Mouse (Mus musculus) testis, adult 2 months (tissue): ENCODE results near the gene Hnf1a.

Experiments used
- CTCF ChIP-seq: fragments of 200-500 bp; IDR thresholded peaks from 2 replicates; pipeline ENCODE4 v1.5.1; 2012; ENCODE audit warnings: low read depth, mild to moderate bottlenecking, inconsistent platforms, low read length, moderate library complexity; ENCODE audit not compliant: control insufficient read depth, insufficient read depth, insufficient replicate concordance
- POLR2A ChIP-seq: fragments of 200-500 bp; IDR thresholded peaks from 2 replicates; pipeline ENCODE4 v1.6.1; 2012; ENCODE audit warnings: low read depth, mild to moderate bottlenecking, inconsistent platforms, low read length, moderate library complexity; ENCODE audit not compliant: control insufficient read depth

- TF ChIP-seq POLR2A (no peak), CTCF (no peak)
These were observed 1.3 kb upstream of the Hnf1a start for GRCm38 (mm10) chr5:114972201-114972600.
